ENCODE assay signal across 9 mouse cellular contexts in the genomic region with DNA sequence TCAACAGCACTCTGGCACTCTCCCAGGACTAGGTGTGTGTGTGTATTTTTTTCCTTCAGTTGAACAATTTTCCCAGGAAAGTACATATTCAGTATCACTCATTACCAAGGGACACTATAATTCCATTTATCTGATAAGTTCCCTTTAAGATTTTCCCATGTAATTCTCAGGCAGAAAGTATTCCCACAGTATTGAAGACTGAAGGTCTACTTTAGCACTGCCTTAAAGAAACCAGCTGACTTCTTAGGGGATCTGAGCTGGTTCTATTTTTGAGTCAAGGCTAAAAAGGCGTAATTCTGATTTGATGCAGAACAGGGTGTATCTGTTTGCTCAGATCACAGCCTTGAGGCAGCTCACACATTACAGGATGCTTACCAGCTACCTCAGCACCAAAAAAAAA. TPM values are rescaled to one million over a fixed set of nuclear protein-coding genes. Genes with fewer than 3 reads are reported as not detected.
A peak's percentile ranks its signal among the peaks of the same experiment; 100 is the strongest.
DNase-seq lines count a peak whose midpoint lies in the region; ATAC-seq lines count a peak whose summit lies in the region.
"Had no signal": no experiment of that assay in that cellular context is flagged by ENCODE, and none has a peak within 500 bp of the region (broad histone marks: within the 10 kb centered on the region; RNA-seq: fewer than 3 reads in every experiment).

No protein-coding gene starts in this region.

- H3K27me3 ChIP-seq in embryonic facial prominence, embryonic 13.5 days = no peaks in the 10 kb centered on the region
- no peaks in the 10 kb centered on the region for H3K27me3 ChIP-seq in intestine, embryonic 14.5 days (replicated peaks; ENCODE audit: control insufficient read depth, insufficient read depth, low read length)
- no peaks in the 10 kb centered on the region for H3K27me3 ChIP-seq in midbrain, embryonic 16.5 days (ENCODE audit: control insufficient read depth, insufficient read depth, low read depth, low read length)

- peak overlapping the region; percentile 31 for H3K4me3 ChIP-seq in embryonic facial prominence, embryonic 13.5 days
- peak overlapping the region; percentile 29 for H3K4me3 ChIP-seq in intestine, embryonic 14.5 days (ENCODE audit: low read depth, low read length)
- H3K4me3 ChIP-seq in midbrain, embryonic 16.5 days (ENCODE audit: low read depth, low read length) = peak overlapping the region; percentile 35

- no peaks in the 10 kb centered on the region for H3K9me3 ChIP-seq in embryonic facial prominence, embryonic 13.5 days
- no peaks in the 10 kb centered on the region for H3K9me3 ChIP-seq in intestine, embryonic 14.5 days (ENCODE audit: control insufficient read depth, low read length)
- H3K9me3 ChIP-seq in midbrain, embryonic 16.5 days (replicated peaks; ENCODE audit: control insufficient read depth, low read length, poor library complexity, severe bottlenecking) = no peaks in the 10 kb centered on the region

- no peak overlapping the region for H3K27ac ChIP-seq in embryonic facial prominence, embryonic 13.5 days
- no peak overlapping the region for H3K27ac ChIP-seq in intestine, embryonic 14.5 days (ENCODE audit: low read depth)
- H3K27ac ChIP-seq in midbrain, embryonic 16.5 days (ENCODE audit: low read length) = no peak overlapping the region

- peak overlapping the region; percentile 59 for H3K4me2 ChIP-seq in embryonic facial prominence, embryonic 13.5 days
- peak overlapping the region; percentile 96 for H3K4me2 ChIP-seq in intestine, embryonic 14.5 days (ENCODE audit: low read length)
- H3K4me2 ChIP-seq in midbrain, embryonic 16.5 days (ENCODE audit: low read length) = peak overlapping the region; percentile 63

- H3K4me1 ChIP-seq in embryonic facial prominence, embryonic 13.5 days = peaks cover 23% of the 10 kb centered on the region
- peaks cover 21% of the 10 kb centered on the region for H3K4me1 ChIP-seq in intestine, embryonic 14.5 days (replicated peaks; ENCODE audit: control insufficient read depth, insufficient read depth, low read length)
- peaks cover 34% of the 10 kb centered on the region for H3K4me1 ChIP-seq in midbrain, embryonic 16.5 days (ENCODE audit: control insufficient read depth, insufficient read depth, low read length)

- 16% methylated on average over 1 of the region's 1 CpGs for WGBS in embryonic facial prominence, embryonic 13.5 days
- WGBS in intestine, embryonic 14.5 days = 25% methylated on average over 1 of the region's 1 CpGs
- WGBS in midbrain, embryonic 16.5 days = 38% methylated on average over 1 of the region's 1 CpGs

- peak; percentile 16 to 31 for DNase-seq in kidney, postnatal 36 days
- DNase-seq in kidney, adult 18-20 months = no peak
- no peak for DNase-seq in intestine, embryonic 14.5 days (ENCODE audit: low spot score)
- no peak for DNase-seq in layer of hippocampus, adult 18-20 months (ENCODE audit: low spot score in 2 of 2)
- no peak for DNase-seq in thymus, postnatal 4 days
- DNase-seq: thymus, postnatal 25 days had no signal

- H3K9ac ChIP-seq in embryonic facial prominence, embryonic 13.5 days = peak overlapping the region; percentile 57
- H3K9ac ChIP-seq in intestine, embryonic 14.5 days (ENCODE audit: low read length) = 0 out of 2 replicates have a peak overlapping the region, but pooled peaks have one; percentile 13
- peak overlapping the region; percentile 38; the same call in 1 of the 2 replicates for H3K9ac ChIP-seq in midbrain, embryonic 16.5 days (ENCODE audit: low read depth, low read length)

- ATAC-seq in embryonic facial prominence, embryonic 13.5 days (ENCODE audit: insufficient number of reproducible peaks, insufficient read depth, low FRiP score, low TSS enrichment, low read depth) = no peak
- no peak for ATAC-seq in intestine, embryonic 14.5 days (replicated peaks; ENCODE audit: low FRiP score, low TSS enrichment, low read depth)
- ATAC-seq in midbrain, embryonic 16.5 days = no peak
- ATAC-seq in cerebellum, adult (ENCODE audit: insufficient number of reproducible peaks, low FRiP score, low TSS enrichment) = no peak

- peaks cover 37% of the 10 kb centered on the region for H3K36me3 ChIP-seq in embryonic facial prominence, embryonic 13.5 days
- peaks cover 34% of the 10 kb centered on the region for H3K36me3 ChIP-seq in intestine, embryonic 14.5 days (ENCODE audit: control insufficient read depth, insufficient read depth, low read length)
- peaks cover 8% of the 10 kb centered on the region; the same call in 1 of the 2 replicates for H3K36me3 ChIP-seq in midbrain, embryonic 16.5 days (ENCODE audit: control insufficient read depth, insufficient read depth, low read length)

RNA-seq across cellular contexts. Expression of gene Gm26566, which starts 2.9 kb away (rescaled TPM):
- polyA plus RNA-seq in embryonic facial prominence, embryonic 13.5 days (2015; fragmentation: Nextera tagmentation; extraction: Ambion mirVana) = 0.84 and 1.0 TPM in 2 replicates
- 0.70 and 1.2 TPM in 2 replicates for polyA plus RNA-seq in intestine, embryonic 14.5 days (2014; fragmentation: Nextera tagmentation; extraction: Ambion mirVana)
- polyA plus RNA-seq in midbrain, embryonic 16.5 days (2015; fragmentation: Nextera tagmentation; extraction: Ambion mirVana) = 1.3 and 1.7 TPM in 2 replicates
- total RNA-seq in layer of hippocampus, adult 18-20 months (2021) = 1 to 10 TPM; 1.1 to 1.6 TPM

RNA-seq across cellular contexts. Expression of gene Klhl9, which starts 3.5 kb away (rescaled TPM):
- polyA plus RNA-seq in embryonic facial prominence, embryonic 13.5 days (2015; fragmentation: Nextera tagmentation; extraction: Ambion mirVana) = 111 and 122 TPM in 2 replicates
- polyA plus RNA-seq in intestine, embryonic 14.5 days (2014; fragmentation: Nextera tagmentation; extraction: Ambion mirVana) = 97.9 and 106 TPM in 2 replicates
- 115 and 125 TPM in 2 replicates for polyA plus RNA-seq in midbrain, embryonic 16.5 days (2015; fragmentation: Nextera tagmentation; extraction: Ambion mirVana)
- total RNA-seq in layer of hippocampus, adult 18-20 months (2021) = 100 to 1,000 TPM; 103 to 111 TPM

RNA-seq across cellular contexts. Expression of gene Ifnab, which starts 27.6 kb away (rescaled TPM):
- not detected in 2 replicates for polyA plus RNA-seq in embryonic facial prominence, embryonic 13.5 days (2015; fragmentation: Nextera tagmentation; extraction: Ambion mirVana)
- polyA plus RNA-seq in intestine, embryonic 14.5 days (2014; fragmentation: Nextera tagmentation; extraction: Ambion mirVana) = not detected in 2 replicates
- not detected in 2 replicates for polyA plus RNA-seq in midbrain, embryonic 16.5 days (2015; fragmentation: Nextera tagmentation; extraction: Ambion mirVana)
- not detected for total RNA-seq in layer of hippocampus, adult 18-20 months (2021)

RNA-seq across cellular contexts. Expression of gene Ifna2, which starts 35.0 kb away (rescaled TPM):
- not detected in 2 replicates for polyA plus RNA-seq in embryonic facial prominence, embryonic 13.5 days (2015; fragmentation: Nextera tagmentation; extraction: Ambion mirVana)
- not detected in 2 replicates for polyA plus RNA-seq in intestine, embryonic 14.5 days (2014; fragmentation: Nextera tagmentation; extraction: Ambion mirVana)
- polyA plus RNA-seq in midbrain, embryonic 16.5 days (2015; fragmentation: Nextera tagmentation; extraction: Ambion mirVana) = not detected in 2 replicates
- total RNA-seq in layer of hippocampus, adult 18-20 months (2021) = not detected

RNA-seq across cellular contexts. Expression of gene Gm13271, which starts 36.0 kb away (rescaled TPM):
- not detected in 2 replicates for polyA plus RNA-seq in embryonic facial prominence, embryonic 13.5 days (2015; fragmentation: Nextera tagmentation; extraction: Ambion mirVana)
- not detected in 2 replicates for polyA plus RNA-seq in intestine, embryonic 14.5 days (2014; fragmentation: Nextera tagmentation; extraction: Ambion mirVana)
- polyA plus RNA-seq in midbrain, embryonic 16.5 days (2015; fragmentation: Nextera tagmentation; extraction: Ambion mirVana) = not detected in 2 replicates
- not detected for total RNA-seq in layer of hippocampus, adult 18-20 months (2021)

Comparison
In these comparisons a context has a peak if more than half of its experiments do, and no peak if none do; other contexts are left out.
1. DNase-seq: peak in kidney, postnatal 36 days (2 of 2); none in kidney, adult 18-20 months (single experiment), intestine, embryonic 14.5 days (single experiment), layer of hippocampus, adult 18-20 months (0 of 2) and thymus, postnatal 4 days (single experiment).
2. Peak in every context shown above with its lines, with median percentiles within 50 percentile points of each other: H3K4me2 ChIP-seq, H3K4me3 ChIP-seq and H3K9ac ChIP-seq.